Mouse (Mus musculus) CD4-positive naive resting alpha-beta T cell, adult 57 days (primary cell): ENCODE results near the gene Iars2. TPM values are rescaled to one million over a fixed set of nuclear protein-coding genes. Genes with fewer than 3 reads are reported as not detected.

Experiments
- total RNA-seq: library from RNA; stranded (reverse); gene quantifications from one replicate; pipeline ENCODE4 v1.2.4, GENCODE M21; 2023

The Iars2 gene
- total RNA-seq: 32.3 TPM

GRCm38 (mm10) chr1:185328721-185329610 lies at the start of gene Iars2:
Gene Iars2 (minus strand): TSS chr1:185329396.

GRCm38 (mm10) chr1:185362677-185363520 lies 33.7 kb upstream of the Iars2 start, which contains the start of gene Eprs:
Gene Eprs (plus strand): TSS chr1:185363044.

GRCm38 (mm10) chr1:185331983-185332430 lies 2.8 kb upstream of the Iars2 start, which contains the start of gene Bpnt1:
Gene Bpnt1 (plus strand): TSS chr1:185332149.

Other genes with a start within 250 kb of the Iars2 start
- gene Rab3gap2, start 125.3 kb downstream of the Iars2 start, total RNA-seq: 50.5 TPM
- gene Bpnt1, start 2.8 kb upstream of the Iars2 start, total RNA-seq: 25.9 TPM
- 106 TPM for gene Eprs, start 33.6 kb upstream of the Iars2 start, total RNA-seq
- not detected for gene Slc30a10, start 125.5 kb upstream of the Iars2 start, total RNA-seq